Mouse (Mus musculus): Measurements from ENCODE around the gene Lamp1.

DNA sequence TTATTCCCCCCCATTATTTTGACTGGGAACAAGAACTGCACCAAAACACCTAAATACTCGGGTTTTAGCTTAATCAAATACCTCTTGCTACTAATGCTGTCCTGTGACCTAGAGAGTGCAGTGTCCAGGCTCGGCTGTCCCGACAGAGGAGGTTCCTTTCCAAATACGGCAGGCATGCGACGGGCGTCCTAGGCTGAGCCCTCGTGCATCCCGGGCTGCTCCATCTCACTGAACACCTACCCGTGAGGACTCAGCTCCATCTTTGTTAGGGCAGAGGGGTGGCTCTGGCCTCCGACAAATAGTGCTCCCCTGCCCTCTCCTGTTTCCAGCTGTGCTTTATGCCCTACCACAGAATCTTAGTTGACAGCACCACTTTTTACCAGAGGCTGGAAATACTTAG, 47.0 kb upstream of the Lamp1 start:
- TF ChIP-seq USF1 (IDR thresholded peaks at IDR 0.05; ENCODE audit: low read depth) (no peak), POLR2A (IDR thresholded peaks at IDR 0.05; ENCODE audit: insufficient read length, low read depth) (no peak), TCF12 (IDR thresholded peaks at IDR 0.05; ENCODE audit: insufficient read depth, poor library complexity, severe bottlenecking) (no peak), POLR2AphosphoS2 (IDR thresholded peaks at IDR 0.05; ENCODE audit: insufficient read length, low read depth) (no peak), CEBPB (IDR thresholded peaks at IDR 0.05; ENCODE audit: insufficient read depth, poor library complexity, severe bottlenecking) (no peak)
